Mouse (Mus musculus): Measurements from ENCODE around the gene Pex12.
"Not testable (repeated sequence)": the region's sequence is repeated elsewhere in the genome, so short reads cannot be mapped to it uniquely, and the experiment has no call there.

The Pex12 gene

GRCm38 (mm10) chr11:83302526-83303251, at the start of gene Pex12:
Gene Pex12 (minus strand): TSS chr11:83302586.
- in situ Hi-C loops (cut with MboI; ENCODE audit: low sequenced_read_pairs), result no loop called here

- in situ Hi-C loops (cut with MboI; ENCODE audit: low sequenced_read_pairs), result no loop called here
These were observed 39.4 kb upstream of the Pex12 start for GRCm38 (mm10) chr11:83341716-83342245.

- in situ Hi-C loops (cut with MboI; ENCODE audit: low sequenced_read_pairs), result no loop called here
These were observed 37.3 kb upstream of the Pex12 start for GRCm38 (mm10) chr11:83339705-83340104.

GRCm38 (mm10) chr11:83335826-83336225, 33.4 kb upstream of the Pex12 start:
- in situ Hi-C loops (cut with MboI; ENCODE audit: low sequenced_read_pairs), result no loop called here

GRCm38 (mm10) chr11:83327427-83327826, 25.0 kb upstream of the Pex12 start:
- in situ Hi-C loops (cut with MboI; ENCODE audit: low sequenced_read_pairs), result no loop called here

GRCm38 (mm10) chr11:83326692-83327091, 24.3 kb upstream of the Pex12 start:
- in situ Hi-C loops (cut with MboI; ENCODE audit: low sequenced_read_pairs), result not testable (repeated sequence)

GRCm38 (mm10) chr11:83319048-83319447, 16.7 kb upstream of the Pex12 start:
- in situ Hi-C loops (cut with MboI; ENCODE audit: low sequenced_read_pairs), result no loop called here

GRCm38 (mm10) chr11:83312471-83312870, 10.1 kb upstream of the Pex12 start:
- in situ Hi-C loops (cut with MboI; ENCODE audit: low sequenced_read_pairs), result no loop called here

GRCm38 (mm10) chr11:83306700-83307253, 4.4 kb upstream of the Pex12 start:
- in situ Hi-C loops (cut with MboI; ENCODE audit: low sequenced_read_pairs), result no loop called here

GRCm38 (mm10) chr11:83304485-83304884, 2.1 kb upstream of the Pex12 start:
- in situ Hi-C loops (cut with MboI; ENCODE audit: low sequenced_read_pairs), result no loop called here

- in situ Hi-C loops (cut with MboI; ENCODE audit: low sequenced_read_pairs), result no loop called here
These were observed 1.4 kb upstream of the Pex12 start for GRCm38 (mm10) chr11:83303751-83304150.

GRCm38 (mm10) chr11:83302124-83302523, 262 bp downstream of the Pex12 start:
- in situ Hi-C loops (cut with MboI; ENCODE audit: low sequenced_read_pairs), result no loop called here

GRCm38 (mm10) chr11:83301431-83301831, 955 bp downstream of the Pex12 start:
- in situ Hi-C loops (cut with MboI; ENCODE audit: low sequenced_read_pairs), result no loop called here

- in situ Hi-C loops (cut with MboI; ENCODE audit: low sequenced_read_pairs), result no loop called here
These were observed 2.7 kb downstream of the Pex12 start for GRCm38 (mm10) chr11:83299724-83300123.

GRCm38 (mm10) chr11:83298225-83299195, 3.9 kb downstream of the Pex12 start, which contains the start of gene Ap2b1:
Gene Ap2b1 (plus strand): TSS chr11:83299024.
- in situ Hi-C loops (cut with MboI; ENCODE audit: low sequenced_read_pairs), result no loop called here

GRCm38 (mm10) chr11:83297816-83298215, 4.6 kb downstream of the Pex12 start:
- in situ Hi-C loops (cut with MboI; ENCODE audit: low sequenced_read_pairs), result no loop called here

- in situ Hi-C loops (cut with MboI; ENCODE audit: low sequenced_read_pairs), result no loop called here
These were observed 8.3 kb downstream of the Pex12 start for GRCm38 (mm10) chr11:83294133-83294532.

GRCm38 (mm10) chr11:83293182-83293581, 9.2 kb downstream of the Pex12 start:
- in situ Hi-C loops (cut with MboI; ENCODE audit: low sequenced_read_pairs), result no loop called here

- in situ Hi-C loops (cut with MboI; ENCODE audit: low sequenced_read_pairs), result no loop called here
These were observed 10.2 kb downstream of the Pex12 start for GRCm38 (mm10) chr11:83292251-83292587.

GRCm38 (mm10) chr11:83291375-83292250, 10.8 kb downstream of the Pex12 start:
- in situ Hi-C loops (cut with MboI; ENCODE audit: low sequenced_read_pairs), result no loop called here
